Mouse (Mus musculus) embryonic fibroblast, embryonic 13.5 days (primary cell): ENCODE data around the gene Emp1. TPM values are rescaled to one million over a fixed set of nuclear protein-coding genes. Genes with fewer than 3 reads are reported as not detected.
A peak's percentile ranks its signal among the peaks of the same experiment; 100 is the strongest.

ENCODE experiments used
- H3K27ac ChIP-seq: 2 replicates; pipeline ENCODE4 v1.5.1; 2012; ENCODE audit warnings: low read length, control low read depth, inconsistent platforms; ENCODE audit not compliant: insufficient read depth
- H3K4me1 ChIP-seq: 2 replicates; pipeline ENCODE4 v1.6.1; 2011; ENCODE audit warnings: low read length; ENCODE audit not compliant: control insufficient read depth, insufficient read depth
- H3K4me3 ChIP-seq: 2 replicates; pipeline ENCODE4 v1.5.1; 2011; ENCODE audit warnings: mild to moderate bottlenecking, control low read depth, low read length; ENCODE audit not compliant: insufficient read depth
- CTCF ChIP-seq: IDR thresholded peaks from 2 replicates; pipeline ENCODE4 v1.5.1; 2011; ENCODE audit warnings: mild to moderate bottlenecking, control low read depth, low read length, moderate library complexity, borderline replicate concordance; ENCODE audit not compliant: insufficient read depth
- POLR2A ChIP-seq: IDR thresholded peaks from 2 replicates; pipeline ENCODE4 v1.6.1; 2011; ENCODE audit warnings: low read depth, mild to moderate bottlenecking, control low read depth, low read length, moderate library complexity
- polyA plus RNA-seq: library from polyadenylated mRNA; stranded (reverse); fragments of >200 nt; gene quantifications from 2 replicates; pipeline ENCODE4 v1.2.4, GENCODE M21; 2011; ENCODE audit warnings: low read depth; ENCODE audit not compliant: missing spikeins, insufficient read length

Gene Emp1
- polyA plus RNA-seq, 1 experiment, result 959 TPM

- H3K4me3 ChIP-seq, result no peak overlapping the region
- no peak overlapping the region for H3K27ac ChIP-seq
- peaks cover 11% of the 10 kb centered on the region for H3K4me1 ChIP-seq
- no peak for TF ChIP-seq CTCF
- no peak for TF ChIP-seq POLR2A
Observed at GRCm38 (mm10) chr6:135376248-135376647, 13.9 kb downstream of the Emp1 start.

- peaks cover 10% of the 10 kb centered on the region for H3K4me1 ChIP-seq
- TF ChIP-seq CTCF (no peak), POLR2A (no peak)
- H3K4me3 ChIP-seq, result no peak overlapping the region
- no peak overlapping the region for H3K27ac ChIP-seq
Observed at GRCm38 (mm10) chr6:135377583-135378319, 15.4 kb downstream of the Emp1 start.

GRCm38 (mm10) chr6:135383919-135384318 is 21.6 kb downstream of the Emp1 start:
- TF ChIP-seq POLR2A, result no peak
- no peak for TF ChIP-seq CTCF
- no peak overlapping the region for H3K27ac ChIP-seq
- peaks cover 15% of the 10 kb centered on the region for H3K4me1 ChIP-seq
- H3K4me3 ChIP-seq, result no peak overlapping the region

DNA sequence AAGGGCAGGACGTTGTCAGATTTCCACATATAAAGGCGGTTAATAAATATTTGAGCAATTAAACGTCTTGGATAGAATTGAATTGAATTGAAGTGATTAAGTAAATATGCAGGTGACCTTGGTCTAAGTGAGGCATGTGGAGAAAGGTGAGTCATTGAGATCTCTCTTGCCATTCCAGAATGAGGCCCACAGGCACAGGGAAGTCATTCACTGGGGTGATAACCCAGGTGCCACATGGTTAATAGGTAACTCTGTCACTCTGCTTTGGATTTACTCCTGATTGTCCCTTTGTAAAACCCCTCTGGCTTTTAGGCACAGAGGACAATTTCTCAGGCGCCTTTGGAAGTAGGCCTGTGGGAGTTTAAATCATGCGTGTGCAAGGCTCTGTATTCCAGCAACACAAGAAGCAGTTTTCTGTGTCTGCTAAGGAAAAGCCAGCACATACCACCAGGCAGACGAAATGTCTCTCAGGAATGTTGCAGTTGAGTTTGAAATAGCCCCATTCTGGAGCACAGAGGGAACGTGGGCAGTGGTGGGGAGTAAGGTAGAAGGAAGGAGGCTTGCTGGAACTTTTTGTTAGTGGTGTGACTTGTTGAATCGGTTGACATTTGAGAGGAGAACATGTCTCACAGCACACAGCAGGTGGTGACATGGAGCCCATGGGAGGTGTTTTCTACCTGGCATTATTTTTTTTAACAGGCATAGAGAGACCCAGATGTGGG is 23.6 kb downstream of the Emp1 start:
- no peak for TF ChIP-seq CTCF
- TF ChIP-seq POLR2A, result no peak
- H3K4me3 ChIP-seq, result no peak overlapping the region
- peak overlapping the region; percentile 66 for H3K27ac ChIP-seq
- H3K4me1 ChIP-seq, result peaks cover 15% of the 10 kb centered on the region

DNA sequence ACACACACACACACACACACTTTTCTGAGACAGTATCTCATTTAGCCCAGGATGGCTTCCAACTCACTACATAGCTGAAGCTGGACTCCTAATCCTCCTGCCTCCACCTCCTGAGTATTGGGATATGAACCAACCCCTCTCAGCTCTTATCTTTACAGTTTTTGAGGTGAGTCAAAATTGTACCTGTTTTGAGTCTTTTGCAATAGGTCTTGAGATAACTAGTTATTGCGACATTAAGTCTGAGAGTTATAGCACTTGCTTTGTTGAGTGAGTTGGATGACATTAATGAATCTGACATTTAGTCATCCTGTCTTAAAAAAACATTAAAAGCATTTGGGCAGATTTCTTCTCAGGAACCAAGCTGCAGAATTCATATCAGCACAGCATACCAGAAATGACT is 25.3 kb downstream of the Emp1 start:
- Histone ChIP-seq H3K4me3 (no peak overlapping the region), H3K27ac (peak overlapping the region; percentile 66), H3K4me1 (peaks cover 15% of the 10 kb centered on the region)
- TF ChIP-seq CTCF (no peak), POLR2A (no peak)

- TF ChIP-seq CTCF (no peak), POLR2A (no peak)
- Histone ChIP-seq H3K4me1 (peaks cover 15% of the 10 kb centered on the region), H3K4me3 (no peak overlapping the region), H3K27ac (no peak overlapping the region)
Observed at GRCm38 (mm10) chr6:135388711-135389110, 26.4 kb downstream of the Emp1 start.

GRCm38 (mm10) chr6:135390398-135390797 is 28.1 kb downstream of the Emp1 start:
- H3K4me3 ChIP-seq, result no peak overlapping the region
- H3K27ac ChIP-seq, result no peak overlapping the region
- peaks cover 15% of the 10 kb centered on the region for H3K4me1 ChIP-seq
- TF ChIP-seq POLR2A, result no peak
- no peak for TF ChIP-seq CTCF

DNA sequence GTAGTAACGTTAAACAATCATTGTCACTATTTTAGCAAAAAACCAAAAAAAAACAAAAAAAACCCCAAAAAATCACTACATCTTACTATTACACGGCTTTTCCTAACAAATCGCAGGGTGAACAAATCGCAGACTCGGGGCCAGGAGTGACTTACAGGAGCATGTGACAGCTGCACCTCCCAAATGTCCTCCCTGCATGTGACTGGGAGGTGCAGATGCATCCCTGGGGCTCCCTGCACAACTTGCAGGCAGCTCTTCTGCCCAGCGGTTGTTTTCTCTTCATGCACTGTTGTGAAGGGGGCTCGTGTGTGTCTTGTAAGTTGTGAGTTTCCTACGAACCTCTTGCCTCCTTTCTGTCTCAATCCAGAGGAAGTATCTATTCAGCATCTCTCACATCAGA is 33.0 kb downstream of the Emp1 start:
- Histone ChIP-seq H3K4me3 (no peak overlapping the region), H3K27ac (no peak overlapping the region), H3K4me1 (0 out of 2 replicates have a peak, but pooled peaks cover 3% of the 10 kb centered on the region)
- TF ChIP-seq POLR2A (no peak), CTCF (no peak)

- no peak overlapping the region for H3K4me3 ChIP-seq
- H3K27ac ChIP-seq, result no peak overlapping the region
- 0 out of 2 replicates have a peak, but pooled peaks cover 3% of the 10 kb centered on the region for H3K4me1 ChIP-seq
- no peak for TF ChIP-seq POLR2A
- TF ChIP-seq CTCF, result no peak
Observed at GRCm38 (mm10) chr6:135397089-135397488, 34.7 kb downstream of the Emp1 start.

GRCm38 (mm10) chr6:135397788-135398187 is 35.4 kb downstream of the Emp1 start:
- Histone ChIP-seq H3K27ac (no peak overlapping the region), H3K4me1 (0 out of 2 replicates have a peak, but pooled peaks cover 3% of the 10 kb centered on the region), H3K4me3 (no peak overlapping the region)
- TF ChIP-seq POLR2A (no peak), CTCF (no peak)
